Mouse (Mus musculus) cerebellum, adult 2 months (tissue): ENCODE measurements at regions not wholly inside any gene's neighbourhood (a gene's known extent, or its start where the extent isn't known, plus 50 kb on each side); places are given as distances from the start of the nearest gene placed in this dataset.

ENCODE experiments used
- DNase-seq, 2 experiments: peaks; one replicate each; pipeline ENCODE4 v3.0.0; 2021
- H3K27ac ChIP-seq: fragments of 200-500 bp; 2 replicates; pipeline ENCODE4 v1.5.1; 2012; ENCODE audit warnings: low read length, control low read depth, inconsistent platforms; ENCODE audit not compliant: insufficient read depth
- H3K27me3 ChIP-seq: fragments of 200-500 bp; 2 replicates; pipeline ENCODE4 v1.6.1; 2012; ENCODE audit warnings: inconsistent platforms, mild to moderate bottlenecking, low read length, moderate library complexity; ENCODE audit not compliant: control insufficient read depth, insufficient read depth
- H3K4me1 ChIP-seq: fragments of 200-500 bp; 2 replicates; pipeline ENCODE4 v1.6.1; 2011; ENCODE audit warnings: low read length; ENCODE audit not compliant: control insufficient read depth, insufficient read depth
- H3K4me3 ChIP-seq: fragments of 200-500 bp; replicated peaks from 2 replicates; pipeline ENCODE3; 2011; ENCODE audit warnings: mild to moderate bottlenecking, low read depth, low read length, control low read depth; ENCODE audit not compliant: insufficient read depth
- CTCF ChIP-seq: fragments of 200-500 bp; IDR thresholded peaks from 2 replicates; pipeline ENCODE4 v1.5.1; 2011; ENCODE audit warnings: low read depth, mild to moderate bottlenecking, control low read depth, low read length, moderate library complexity, borderline replicate concordance; ENCODE audit not compliant: insufficient read depth
- POLR2A ChIP-seq: fragments of 200-500 bp; IDR thresholded peaks from 2 replicates; pipeline ENCODE4 v1.6.1; 2011; ENCODE audit warnings: low read length, control low read depth, borderline replicate concordance; ENCODE audit not compliant: insufficient read depth
- WGBS: fragments of 180-500 bp; shearing (Covaris S2); methylation state at CpG from one replicate; pipeline ENCODE4 v1.1.7; 2018; 5-methylcytosine and 5-hydroxymethylcytosine counted together

DNA sequence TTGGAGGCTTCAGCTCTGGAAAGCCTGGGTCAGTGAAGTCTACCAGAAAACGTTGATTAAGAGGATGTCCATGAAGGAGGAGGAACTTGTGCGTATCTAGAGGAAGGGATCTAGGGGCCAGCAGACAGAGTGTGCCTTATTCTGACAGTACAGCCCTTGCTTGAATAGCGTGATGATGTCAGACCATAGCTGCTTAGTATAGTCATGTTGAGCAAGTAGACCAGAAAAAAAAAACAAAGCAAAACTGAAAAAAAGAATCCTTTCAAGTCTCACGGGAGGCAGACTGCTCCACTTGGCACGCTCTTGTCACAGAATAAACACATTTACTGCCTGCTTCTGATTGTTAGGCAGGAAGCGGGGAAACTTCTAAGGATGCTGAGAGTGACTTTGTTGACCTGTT, 290.7 kb downstream of the Rngtt start:
- WGBS = 69% methylated on average over 6 of the region's 6 CpGs

DNA sequence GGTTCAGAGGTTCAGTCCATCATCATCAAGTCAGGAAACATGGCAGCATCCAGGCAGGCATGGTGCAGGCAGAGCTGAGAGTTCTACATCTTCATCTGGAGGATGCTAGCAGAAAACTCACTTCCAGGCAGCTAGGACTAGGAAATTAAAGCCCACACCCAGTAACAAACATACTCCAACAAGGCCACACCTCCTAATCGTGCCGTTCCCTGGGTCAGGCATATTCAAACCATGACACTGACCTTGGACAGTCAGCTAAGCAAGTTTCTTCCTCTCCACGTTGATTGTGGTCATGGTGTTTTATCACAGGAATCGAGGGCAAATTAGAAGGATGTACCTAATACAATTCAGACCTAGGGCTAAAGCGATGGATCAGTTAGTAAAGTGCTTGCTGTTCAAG, 294.5 kb downstream of the Rngtt start:
- Histone ChIP-seq H3K4me3 (no peak overlapping the region), H3K27ac (no peak overlapping the region), H3K4me1 (no peaks in the 10 kb centered on the region), H3K27me3 (no peaks in the 10 kb centered on the region)
- TF ChIP-seq POLR2A = no peak
- TF ChIP-seq CTCF = no peak
- WGBS = 97% methylated on average over 5 of the region's 5 CpGs
- DNase-seq = no peak

More for the DNA sequence above, 290.7 kb downstream of the Rngtt start:
- no peaks in the 10 kb centered on the region for H3K27me3 ChIP-seq
- H3K4me3 ChIP-seq = no peak overlapping the region
- H3K27ac ChIP-seq = no peak overlapping the region
- H3K4me1 ChIP-seq = no peaks in the 10 kb centered on the region
- DNase-seq = no peak
- no peak for TF ChIP-seq CTCF

DNA sequence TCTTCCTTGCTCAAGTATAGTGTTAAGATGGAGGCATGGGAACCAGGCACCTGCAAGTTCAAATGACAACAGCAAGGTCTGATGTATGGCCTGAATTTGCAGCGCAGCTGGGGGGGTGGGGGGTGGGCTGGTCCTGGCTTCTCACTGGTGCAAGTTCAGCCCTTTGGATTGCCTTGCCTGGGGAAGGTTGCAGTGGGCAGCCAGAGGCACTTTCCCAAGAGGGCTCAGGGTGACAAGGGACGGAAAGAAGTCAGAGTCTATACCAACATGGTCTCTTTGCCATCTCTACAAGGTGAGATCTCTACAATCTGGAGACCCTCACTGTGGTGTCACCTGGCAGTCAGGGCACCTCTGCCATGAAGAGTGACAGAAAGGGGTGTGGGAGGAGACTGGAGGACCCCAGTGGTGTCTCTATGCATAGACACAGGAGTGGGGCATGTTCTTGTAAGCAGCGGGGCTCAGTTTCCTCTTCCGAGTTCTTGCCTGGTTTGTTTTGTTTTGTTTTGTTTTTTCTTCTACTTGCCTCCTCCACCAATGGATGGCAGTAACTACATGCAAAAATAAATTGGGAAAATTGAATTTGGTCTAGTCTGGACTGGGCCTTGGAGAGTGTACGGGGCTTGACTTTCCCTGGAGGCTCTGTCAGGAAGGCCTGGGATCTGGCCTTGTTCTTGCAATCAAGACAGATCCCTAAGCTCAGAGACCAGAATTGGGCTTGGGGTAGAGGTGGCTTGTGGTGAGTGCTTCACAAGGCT, 284.4 kb upstream of the Cnr1 start:
- H3K27me3 ChIP-seq = no peaks in the 10 kb centered on the region
- no peak for TF ChIP-seq CTCF
- no peak for TF ChIP-seq POLR2A
- H3K4me1 ChIP-seq = peaks cover 9% of the 10 kb centered on the region; the same call in 1 of the 2 replicates
- no peak overlapping the region for H3K4me3 ChIP-seq
- WGBS = 86% methylated on average over 5 of the region's 5 CpGs
- DNase-seq = peak; percentile 36 to 37
- 0 out of 2 replicates have a peak overlapping the region, but pooled peaks have one; percentile 56 for H3K27ac ChIP-seq

DNA sequence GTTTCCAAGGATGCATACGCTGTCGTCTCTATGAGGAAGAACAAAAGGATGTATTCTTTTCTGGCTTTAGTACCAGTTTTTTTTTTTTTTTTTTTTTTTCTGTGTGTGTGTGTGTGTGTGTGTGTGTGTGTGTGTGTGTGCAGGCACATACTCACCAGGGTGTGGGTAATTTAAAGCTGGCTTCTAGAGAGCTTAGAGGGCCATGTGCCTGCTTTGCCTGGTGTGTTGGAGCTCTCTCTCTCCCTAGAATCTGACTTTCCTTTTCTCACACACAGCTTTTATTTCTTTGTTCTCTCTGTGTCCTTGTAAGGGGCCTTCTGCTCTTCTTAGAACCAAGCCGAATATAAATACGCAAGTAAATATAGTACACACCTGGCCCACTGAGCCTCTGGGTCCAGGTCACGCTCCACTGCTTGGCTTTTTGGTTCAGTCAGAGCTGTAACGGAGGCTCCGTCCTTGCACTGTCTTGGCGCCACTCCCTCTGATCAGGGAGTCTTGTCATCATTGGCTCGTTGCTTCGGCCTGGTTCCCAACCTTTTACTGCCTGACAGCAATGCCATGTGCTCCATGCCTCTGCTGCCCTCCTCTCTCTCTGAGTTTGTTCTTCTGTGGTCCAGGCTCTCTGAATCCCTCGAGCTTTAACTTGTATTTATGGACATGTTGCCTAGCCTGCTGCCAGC, 283.7 kb upstream of the Cnr1 start:
- 0 out of 2 replicates have a peak, but pooled peaks have one; percentile 17 for TF ChIP-seq POLR2A
- TF ChIP-seq CTCF = no peak
- 31% methylated on average over 11 of the region's 11 CpGs for WGBS
- peaks cover 9% of the 10 kb centered on the region; the same call in 1 of the 2 replicates for H3K4me1 ChIP-seq
- peak; percentile 72 to 84 for DNase-seq
- H3K27me3 ChIP-seq = no peaks in the 10 kb centered on the region
- H3K27ac ChIP-seq = peak overlapping the region; percentile 56; the same call in 1 of the 2 replicates
- no peak overlapping the region for H3K4me3 ChIP-seq

DNA sequence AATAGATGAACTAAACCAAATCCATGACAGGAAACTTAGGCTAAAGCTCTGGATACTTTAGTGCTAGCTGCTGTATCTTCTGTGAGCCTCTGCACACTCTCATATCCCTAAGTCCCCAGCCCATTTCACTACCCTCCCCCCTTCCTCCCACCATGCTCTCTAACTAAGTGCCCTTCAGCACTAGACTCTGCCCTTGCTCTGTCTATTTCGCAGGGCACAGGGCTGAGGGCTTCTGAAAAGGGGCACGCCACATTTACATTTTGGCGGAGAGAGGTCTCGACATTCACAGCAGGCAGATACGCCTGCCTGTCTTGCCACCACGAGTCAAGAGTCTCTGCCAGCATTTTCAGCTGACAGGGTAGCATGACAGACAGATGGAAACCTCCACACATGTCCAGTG, 282.5 kb upstream of the Cnr1 start:
- no peak for TF ChIP-seq POLR2A
- no peak for TF ChIP-seq CTCF
- WGBS = 67% methylated on average over 6 of the region's 6 CpGs
- Histone ChIP-seq H3K4me3 (no peak overlapping the region), H3K27ac (no peak overlapping the region), H3K27me3 (no peaks in the 10 kb centered on the region), H3K4me1 (peaks cover 9% of the 10 kb centered on the region; the same call in 1 of the 2 replicates)
- no peak for DNase-seq

DNA sequence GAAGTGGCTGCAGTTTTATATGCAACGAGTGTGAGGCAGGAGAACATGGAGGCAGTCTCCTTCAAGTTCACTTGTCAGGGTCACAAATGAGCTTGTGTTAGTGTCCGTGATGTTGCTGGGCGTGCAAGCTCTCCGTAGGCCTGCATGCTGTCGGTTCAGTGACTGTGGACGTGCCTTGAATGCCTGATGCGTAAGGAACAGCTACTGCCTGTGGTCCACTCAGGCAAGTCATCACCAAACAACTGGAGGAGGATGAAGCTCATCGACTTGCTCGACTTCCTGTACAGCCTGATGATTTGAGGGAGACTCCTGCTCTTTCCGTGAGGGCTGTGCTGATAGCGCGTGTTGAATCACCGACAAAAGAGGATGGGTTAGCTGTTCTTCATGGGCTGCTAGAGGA, 281.9 kb upstream of the Cnr1 start:
- no peak overlapping the region for H3K4me3 ChIP-seq
- no peak overlapping the region for H3K27ac ChIP-seq
- H3K4me1 ChIP-seq = peaks cover 9% of the 10 kb centered on the region; the same call in 1 of the 2 replicates
- TF ChIP-seq POLR2A (no peak), CTCF (no peak)
- 82% methylated on average over 13 of the region's 13 CpGs for whole genome bisulfite sequencing
- H3K27me3 ChIP-seq = no peaks in the 10 kb centered on the region
- DNase-seq = no peak

DNA sequence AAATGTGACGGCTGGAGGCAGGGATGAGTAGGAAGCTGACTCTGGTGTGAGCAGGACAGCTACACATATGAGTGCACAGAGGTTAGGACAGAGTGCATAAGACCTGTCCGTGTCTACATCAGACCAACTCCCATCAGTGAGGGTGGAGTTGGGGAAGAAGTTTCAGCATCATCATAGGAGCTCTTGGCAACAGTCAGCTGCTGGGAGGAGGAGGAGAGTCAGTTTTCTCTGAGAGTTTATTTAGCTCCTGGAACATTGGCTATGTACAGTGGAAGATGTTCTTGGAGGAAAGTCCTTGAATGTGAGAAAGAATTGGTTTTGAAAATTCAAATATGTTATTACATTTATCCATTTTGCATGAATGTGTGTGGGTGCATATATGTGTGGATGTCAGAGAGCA, 279.2 kb upstream of the Cnr1 start:
- no peak for TF ChIP-seq POLR2A
- TF ChIP-seq CTCF = no peak
- Histone ChIP-seq H3K4me1 (peaks cover 9% of the 10 kb centered on the region; the same call in 1 of the 2 replicates), H3K27ac (no peak overlapping the region), H3K27me3 (no peaks in the 10 kb centered on the region), H3K4me3 (no peak overlapping the region)
- WGBS = 88% methylated on average over 2 of the region's 2 CpGs
- DNase-seq = no peak

DNA sequence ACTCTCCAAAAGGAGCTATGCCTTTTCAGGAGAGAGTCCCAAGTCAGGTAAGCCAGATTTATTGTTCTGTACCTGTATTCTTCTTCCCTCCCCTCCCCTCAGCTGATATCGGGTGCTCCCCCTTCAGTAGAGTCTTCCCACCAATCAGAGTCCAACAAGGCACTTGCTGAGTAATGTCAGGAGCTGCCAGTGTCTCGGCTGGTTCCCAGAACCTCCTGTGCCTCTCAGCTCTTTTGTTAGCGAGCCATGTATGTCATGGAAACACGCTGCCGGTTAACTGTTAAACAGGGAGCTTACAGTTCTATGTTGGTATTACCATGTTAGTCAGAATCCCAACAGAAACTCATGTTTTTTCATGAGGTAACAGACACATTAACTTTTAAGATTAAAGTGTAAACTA, 273.1 kb upstream of the Cnr1 start:
- TF ChIP-seq CTCF = no peak
- TF ChIP-seq POLR2A = no peak
- no peaks in the 10 kb centered on the region for H3K27me3 ChIP-seq
- 56% methylated on average over 5 of the region's 5 CpGs for WGBS
- no peak for DNase-seq
- no peak overlapping the region for H3K4me3 ChIP-seq
- no peaks in the 10 kb centered on the region for H3K4me1 ChIP-seq
- no peak overlapping the region for H3K27ac ChIP-seq
